Mouse (Mus musculus) heart, postnatal 0 days (tissue): ENCODE results near the gene Ulk3.

ENCODE experiments used
- CTCF ChIP-seq: IDR thresholded peaks from 2 replicates; pipeline ENCODE4 v1.5.1; 2016; ENCODE audit warnings: antibody characterized with exemption, control low read depth, low read depth
- EP300 ChIP-seq: IDR thresholded peaks from 2 replicates; pipeline ENCODE4 v1.6.1; 2016; ENCODE audit warnings: antibody characterized with exemption, low read depth

DNA sequence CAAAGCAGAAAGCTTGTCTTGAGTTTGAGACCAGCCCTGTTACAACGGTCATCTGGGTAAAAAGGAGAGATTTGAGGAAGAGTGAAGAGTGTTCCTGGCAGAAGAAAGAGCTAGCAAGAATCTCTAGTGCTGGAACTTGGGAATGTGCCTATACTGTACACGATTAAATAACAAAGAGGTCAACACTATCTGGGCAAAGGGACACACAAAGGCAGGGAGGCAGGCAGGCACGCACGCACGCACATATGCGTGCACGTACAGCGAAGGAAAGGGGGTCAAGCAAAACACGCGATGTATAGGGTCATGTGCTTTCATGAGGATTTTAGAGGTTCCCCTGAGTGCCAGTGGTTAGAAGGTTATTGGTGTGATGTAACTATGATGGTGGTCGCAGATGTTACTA, 36.1 kb upstream of the Ulk3 start:
- TF ChIP-seq CTCF (no peak), EP300 (no peak)
